Mouse (Mus musculus) effector memory CD4-positive, alpha-beta T cell, adult 7 months (primary cell): ENCODE measurements around the gene Dnmt3l. TPM values are rescaled to one million over a fixed set of nuclear protein-coding genes. Genes with fewer than 3 reads are reported as not detected.

Source experiments
- polyA plus RNA-seq: library from polyadenylated mRNA; unstranded; fragments of 100-300 nt; shearing (Covaris generic); gene quantifications from one replicate; pipeline ENCODE4 v1.2.1, GENCODE M21; 2017

Gene Dnmt3l
- polyA plus RNA-seq, result not detected

GRCm38 (mm10) chr10:78041647-78042046 is at the start of gene Dnmt3l:
Dnmt3l (plus strand) TSS chr10:78041947.

GRCm38 (mm10) chr10:78009945-78010293 is 31.8 kb upstream of the Dnmt3l start, which contains the start of gene Pfkl:
Pfkl (minus strand) TSS chr10:78010083.

GRCm38 (mm10) chr10:78043406-78043836 is 1.7 kb downstream of the Dnmt3l start, which contains the start of gene Aire:
Aire (minus strand) TSS chr10:78043610.

GRCm38 (mm10) chr10:78069101-78070011 is 27.6 kb downstream of the Dnmt3l start, which contains the start of gene Icosl:
Icosl (plus strand) TSS chr10:78069302.

Other genes with a start within 250 kb of the Dnmt3l start
- not detected for gene Gm9639, start 246.9 kb upstream of the Dnmt3l start, polyA plus RNA-seq
- not detected for gene Gm19668, start 242.8 kb upstream of the Dnmt3l start, polyA plus RNA-seq
- not detected for gene Gm9507, start 230.1 kb upstream of the Dnmt3l start, polyA plus RNA-seq
- gene Gm2696, start 227.3 kb upstream of the Dnmt3l start, polyA plus RNA-seq, result not detected
- gene Krtap10-4, start 214.9 kb upstream of the Dnmt3l start, polyA plus RNA-seq, result not detected
- not detected for gene Krtap10-10, start 206.0 kb upstream of the Dnmt3l start, polyA plus RNA-seq
- not detected for gene Gm36176, start 195.1 kb upstream of the Dnmt3l start, polyA plus RNA-seq
- gene Gm10318, start 189.1 kb upstream of the Dnmt3l start, polyA plus RNA-seq, result not detected
- not detected for gene Gm3285, start 180.0 kb upstream of the Dnmt3l start, polyA plus RNA-seq
- 0.32 TPM for gene Lrrc3, start 139.4 kb upstream of the Dnmt3l start, polyA plus RNA-seq
- 1.1 TPM for gene Trpm2, start 71.4 kb upstream of the Dnmt3l start, polyA plus RNA-seq
- gene 1810043G02Rik, start 63.4 kb upstream of the Dnmt3l start, polyA plus RNA-seq, result 11.6 TPM
- 110 TPM for gene Pfkl, start 31.9 kb upstream of the Dnmt3l start, polyA plus RNA-seq
- gene Aire, start 1.7 kb downstream of the Dnmt3l start, polyA plus RNA-seq, result 0.39 TPM
- 14.9 TPM for gene Icosl, start 27.4 kb downstream of the Dnmt3l start, polyA plus RNA-seq
- gene D10Jhu81e, start 127.8 kb downstream of the Dnmt3l start, polyA plus RNA-seq, result 37.2 TPM
- gene Pwp2, start 143.2 kb downstream of the Dnmt3l start, polyA plus RNA-seq, result 24.8 TPM
- gene Trappc10, start 202.7 kb downstream of the Dnmt3l start, polyA plus RNA-seq, result 35.3 TPM